Mouse (Mus musculus) gastrocnemius, postnatal 4 days (tissue): ENCODE data around the gene Sirt4. TPM values are rescaled to one million over a fixed set of nuclear protein-coding genes. Genes with fewer than 3 reads are reported as not detected.
"Not testable (repeated sequence)": the region's sequence is repeated elsewhere in the genome, so short reads cannot be mapped to it uniquely, and the experiment has no call there.

ENCODE experiments used
- DNase-seq, 2 experiments: peaks; one replicate each; pipeline ENCODE4 v3.0.0; 2021 to 2022; ENCODE audit warnings: low spot score in 2 of 2, mixed read lengths in 2 of 2
- total RNA-seq, 2 experiments: library from RNA; stranded (reverse); gene quantifications; 2 replicates each; pipeline ENCODE4 v1.2.3; 2021

The Sirt4 gene
- total RNA-seq, 2 experiments from 2014 or later: 13.4 to 16.8 TPM

- DNase-seq: no peak
Measured at GRCm38 (mm10) chr5:115475337-115476106, 9.0 kb downstream of the Sirt4 start.

- no peak for DNase-seq
Measured at GRCm38 (mm10) chr5:115474174-115474828, 10.2 kb downstream of the Sirt4 start.

GRCm38 (mm10) chr5:115473191-115473590, 11.3 kb downstream of the Sirt4 start:
- no peak for DNase-seq

GRCm38 (mm10) chr5:115470766-115471531, 13.6 kb downstream of the Sirt4 start:
- DNase-seq: no peak

GRCm38 (mm10) chr5:115469791-115470190, 14.7 kb downstream of the Sirt4 start:
- DNase-seq: no peak

GRCm38 (mm10) chr5:115465642-115466420, 18.7 kb downstream of the Sirt4 start, which contains the start of gene Pla2g1b:
TSS of gene Pla2g1b (plus strand) at chr5:115466262.
- no peak for DNase-seq

- DNase-seq: no peak
Measured at GRCm38 (mm10) chr5:115464408-115465115, 20.0 kb downstream of the Sirt4 start.

GRCm38 (mm10) chr5:115458918-115459317, 25.6 kb downstream of the Sirt4 start:
- DNase-seq: no peak

- no peak for DNase-seq
Measured at GRCm38 (mm10) chr5:115455838-115456237, 28.7 kb downstream of the Sirt4 start.

GRCm38 (mm10) chr5:115454422-115455090, 30.0 kb downstream of the Sirt4 start:
- DNase-seq: no peak

- DNase-seq: no peak
Measured at GRCm38 (mm10) chr5:115450410-115451317, 33.9 kb downstream of the Sirt4 start.

- no peak for DNase-seq
Measured at GRCm38 (mm10) chr5:115449247-115449646, 35.3 kb downstream of the Sirt4 start.

GRCm38 (mm10) chr5:115447108-115447507, 37.4 kb downstream of the Sirt4 start:
- DNase-seq: no peak

- no peak for DNase-seq
Measured at GRCm38 (mm10) chr5:115444130-115444529, 40.4 kb downstream of the Sirt4 start.

- DNase-seq: not testable (repeated sequence)
Measured at GRCm38 (mm10) chr5:115442663-115443062, 41.9 kb downstream of the Sirt4 start.

- DNase-seq: peak in 1 of 2 experiments; percentile 72
Measured at GRCm38 (mm10) chr5:115441205-115441849, 43.2 kb downstream of the Sirt4 start.

- no peak for DNase-seq
Measured at GRCm38 (mm10) chr5:115438667-115439066, 45.9 kb downstream of the Sirt4 start.

GRCm38 (mm10) chr5:115437945-115438315, 46.6 kb downstream of the Sirt4 start:
- DNase-seq: no peak
